Mouse (Mus musculus): ENCODE measurements around the gene Itgb6.

DNA sequence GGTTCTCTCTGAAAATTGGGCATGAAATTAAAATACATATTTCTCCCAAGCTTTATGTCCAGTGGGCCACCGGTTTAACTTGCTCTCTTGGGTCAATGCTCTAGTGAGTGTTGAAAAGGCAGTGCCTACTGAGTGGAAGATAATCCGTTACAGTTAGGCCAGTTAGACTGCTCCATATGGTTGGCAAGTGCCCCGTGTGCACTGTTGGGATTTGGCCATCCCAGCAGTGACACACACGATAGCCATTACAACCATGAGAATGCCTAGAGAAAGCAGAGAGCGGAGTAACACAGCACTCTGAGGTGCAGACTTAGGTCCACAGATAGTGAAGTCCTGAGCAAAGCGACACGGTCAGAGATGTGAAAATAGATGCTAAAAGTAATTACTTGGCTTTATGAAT lies 79.8 kb downstream of the Itgb6 start:
- TF ChIP-seq CTCF (IDR thresholded peaks at IDR 0.05; ENCODE audit: insufficient read depth, low read depth, low read length) (no peak), POLR2A (IDR thresholded peaks at IDR 0.05; ENCODE audit: insufficient read depth, low read depth, low read length) (no peak)

Measured in olfactory bulb, adult 2 months (tissue).